Mouse (Mus musculus) stomach, embryonic 15.5 days (tissue): Measurements from ENCODE around the gene Man1a2. TPM values are rescaled to one million over a fixed set of nuclear protein-coding genes. Genes with fewer than 3 reads are reported as not detected.

Experiments
- ATAC-seq: fragments of 200-750 bp; cut with Nextera tagmentation; 2 replicates; pipeline ENCODE4 v1.8.0; 2017; ENCODE audit warnings: low read depth, moderate number of reproducible peaks, moderate TSS enrichment; ENCODE audit not compliant: insufficient read depth, low FRiP score
- H3K27ac ChIP-seq: fragments of 300-500 bp; sonication (generic); 2 replicates; pipeline ENCODE4 v1.5.1; 2015; ENCODE audit warnings: mild to moderate bottlenecking, inconsistent platforms
- H3K27me3 ChIP-seq: fragments of 300-500 bp; sonication (generic); replicated peaks from 2 replicates; pipeline ENCODE4 v1.6.1; 2015; ENCODE audit warnings: inconsistent platforms
- H3K36me3 ChIP-seq: fragments of 300-500 bp; sonication (generic); 2 replicates; pipeline ENCODE4 v1.6.1; 2015; ENCODE audit warnings: inconsistent platforms
- H3K4me1 ChIP-seq: fragments of 300-500 bp; sonication (generic); 2 replicates; pipeline ENCODE4 v1.6.1; 2015; ENCODE audit warnings: inconsistent platforms
- H3K4me2 ChIP-seq: fragments of 300-500 bp; sonication (generic); 2 replicates; pipeline ENCODE4 v1.6.1; 2015; ENCODE audit warnings: mild to moderate bottlenecking, inconsistent platforms
- H3K4me3 ChIP-seq: fragments of 300-500 bp; sonication (generic); replicated peaks from 2 replicates; pipeline ENCODE4 v1.5.1; 2015; ENCODE audit warnings: inconsistent platforms
- H3K9ac ChIP-seq: fragments of 300-500 bp; sonication (generic); 2 replicates; pipeline ENCODE4 v1.6.1; 2015; ENCODE audit warnings: inconsistent platforms
- H3K9me3 ChIP-seq: fragments of 300-500 bp; sonication (generic); 2 replicates; pipeline ENCODE4 v1.6.1; 2016; ENCODE audit warnings: inconsistent platforms
- WGBS: fragments of 180-500 bp; shearing (Covaris S2); methylation state at CpG from one replicate; pipeline ENCODE4 v1.1.7; 2015; 5-methylcytosine and 5-hydroxymethylcytosine counted together
- polyA plus RNA-seq: library from polyadenylated mRNA; unstranded; fragments of >200 nt; fragmentation: Nextera tagmentation; extraction: Ambion mirVana; gene quantifications from 2 replicates; pipeline ENCODE4 v1.2.1, GENCODE M21; 2015

Man1a2 gene
- polyA plus RNA-seq, 1 experiment from 2014 or later = 94.8 TPM

DNA sequence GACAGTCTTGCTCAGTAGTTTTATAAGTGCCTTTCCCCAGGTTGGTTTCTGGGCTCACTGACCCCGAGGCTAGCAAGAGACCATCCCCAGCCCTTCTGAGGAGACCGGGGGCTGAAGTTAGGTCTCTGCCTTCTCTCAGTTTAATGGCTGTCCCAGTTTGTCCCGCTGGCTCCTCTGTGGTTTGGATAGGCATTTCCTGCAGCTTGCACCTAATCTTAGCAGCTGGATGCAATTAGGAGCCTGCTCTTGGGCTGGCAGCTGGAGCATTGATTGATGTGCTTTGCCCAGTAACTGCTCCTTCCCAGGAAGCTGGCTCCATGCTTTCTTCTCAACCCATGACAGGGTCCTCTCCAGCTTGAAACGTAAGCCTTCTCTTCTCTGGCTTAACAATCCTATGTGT lies 26.2 kb upstream of the Man1a2 start:
- Histone ChIP-seq H3K9ac (no peak overlapping the region), H3K4me2 (no peak overlapping the region), H3K9me3 (no peaks in the 10 kb centered on the region), H3K4me3 (no peak overlapping the region), H3K27ac (no peak overlapping the region), H3K4me1 (peaks cover 3% of the 10 kb centered on the region; the same call in 1 of the 2 replicates), H3K36me3 (no peaks in the 10 kb centered on the region), H3K27me3 (no peaks in the 10 kb centered on the region)
- no peak for ATAC-seq
- 32% methylated on average over 4 of the region's 4 CpGs for WGBS

GRCm38 (mm10) chr3:100707117-100707516 lies 21.8 kb upstream of the Man1a2 start:
- WGBS = 48% methylated on average over 4 of the region's 4 CpGs
- Histone ChIP-seq H3K9me3 (no peaks in the 10 kb centered on the region), H3K4me2 (no peak overlapping the region), H3K27me3 (no peaks in the 10 kb centered on the region), H3K4me3 (no peak overlapping the region), H3K36me3 (no peaks in the 10 kb centered on the region), H3K9ac (no peak overlapping the region), H3K27ac (no peak overlapping the region), H3K4me1 (peaks cover 15% of the 10 kb centered on the region)
- no peak for ATAC-seq

- H3K4me2 ChIP-seq = no peak overlapping the region
- H3K9ac ChIP-seq = no peak overlapping the region
- no peaks in the 10 kb centered on the region for H3K36me3 ChIP-seq
- no peak overlapping the region for H3K4me3 ChIP-seq
- no peak overlapping the region for H3K27ac ChIP-seq
- H3K27me3 ChIP-seq = no peaks in the 10 kb centered on the region
- no peak for ATAC-seq
- peaks cover 15% of the 10 kb centered on the region for H3K4me1 ChIP-seq
- 65% methylated on average over 11 of the region's 11 CpGs for WGBS
- no peaks in the 10 kb centered on the region for H3K9me3 ChIP-seq
Observed at GRCm38 (mm10) chr3:100705128-100705667, 19.9 kb upstream of the Man1a2 start.

DNA sequence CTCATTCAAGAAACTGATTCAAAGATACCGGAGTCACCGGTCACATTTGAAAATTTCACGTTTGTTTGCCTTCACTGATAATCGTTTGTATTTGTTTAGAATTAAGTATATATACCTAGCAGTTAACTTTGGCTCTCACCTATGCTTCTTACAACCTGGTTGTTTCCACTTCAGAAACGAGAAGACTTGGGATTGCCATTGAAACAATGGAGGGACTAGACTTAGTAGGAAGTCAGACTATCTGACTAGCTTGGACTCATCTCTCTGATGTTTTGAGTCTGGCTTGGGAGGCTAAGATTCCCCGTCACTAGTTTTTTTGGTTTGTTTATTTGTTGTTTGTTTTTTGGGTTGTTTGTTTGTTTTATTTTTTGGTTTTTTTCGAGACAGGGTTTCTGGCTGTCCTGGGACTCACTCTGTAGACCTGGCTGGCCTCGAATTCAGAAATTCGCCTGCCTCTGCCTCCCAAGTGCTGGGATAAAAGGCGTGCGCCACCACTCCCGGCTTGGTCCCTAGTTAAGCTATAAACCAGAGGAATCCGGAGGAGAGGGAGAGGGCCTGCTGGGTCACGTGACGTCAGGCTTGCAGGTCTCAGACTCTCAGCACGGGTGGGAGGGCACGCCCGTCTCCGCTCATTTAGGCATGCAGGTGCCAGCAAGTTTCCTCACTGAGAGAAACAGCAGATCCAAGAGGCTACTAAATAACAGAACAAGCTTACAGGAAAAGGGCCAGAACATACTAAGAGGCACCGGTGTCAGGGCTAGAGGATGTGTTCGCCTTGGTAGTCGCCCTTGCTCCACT lies 18.7 kb upstream of the Man1a2 start:
- 0 out of 2 replicates have a peak, but pooled peaks have one; percentile 40 for ATAC-seq
- Histone ChIP-seq H3K36me3 (no peaks in the 10 kb centered on the region), H3K27ac (peak overlapping the region; percentile 5; the same call in 1 of the 2 replicates), H3K9ac (no peak overlapping the region), H3K4me3 (no peak overlapping the region), H3K9me3 (no peaks in the 10 kb centered on the region), H3K4me1 (peaks cover 15% of the 10 kb centered on the region), H3K4me2 (peak overlapping the region; percentile 21; the same call in 1 of the 2 replicates), H3K27me3 (no peaks in the 10 kb centered on the region)
- 60% methylated on average over 22 of the region's 22 CpGs for WGBS

GRCm38 (mm10) chr3:100702875-100703846 lies 17.9 kb upstream of the Man1a2 start:
- Histone ChIP-seq H3K27me3 (no peaks in the 10 kb centered on the region), H3K9ac (no peak overlapping the region), H3K36me3 (no peaks in the 10 kb centered on the region), H3K4me2 (peak overlapping the region; percentile 21), H3K9me3 (no peaks in the 10 kb centered on the region), H3K4me3 (no peak overlapping the region), H3K4me1 (peaks cover 15% of the 10 kb centered on the region), H3K27ac (peak overlapping the region; percentile 65)
- WGBS = 22% methylated on average over 15 of the region's 15 CpGs
- ATAC-seq = no peak

DNA sequence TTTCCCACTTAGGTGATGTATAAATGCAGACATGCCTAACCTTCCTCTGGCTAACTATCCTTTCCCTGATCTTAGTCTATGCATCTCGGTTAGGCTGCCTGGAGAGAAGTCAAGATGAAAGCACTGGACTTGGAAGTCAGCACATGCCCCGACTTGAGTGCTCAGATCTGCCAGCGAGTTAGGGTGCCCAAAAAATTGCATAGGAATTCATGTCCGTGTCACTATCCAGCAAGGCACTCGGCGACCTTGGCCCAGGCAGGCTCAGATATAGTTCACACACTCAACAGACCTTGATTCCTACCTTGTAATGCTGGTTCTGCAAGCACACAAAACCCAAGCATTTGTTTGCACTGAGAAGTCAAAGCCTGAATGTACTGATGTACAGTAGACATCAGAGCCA lies 3.4 kb upstream of the Man1a2 start:
- Histone ChIP-seq H3K9me3 (no peaks in the 10 kb centered on the region), H3K36me3 (no peaks in the 10 kb centered on the region), H3K9ac (no peak overlapping the region), H3K27ac (no peak overlapping the region), H3K4me2 (no peak overlapping the region), H3K27me3 (no peaks in the 10 kb centered on the region), H3K4me3 (no peak overlapping the region), H3K4me1 (no peaks in the 10 kb centered on the region)
- no peak for ATAC-seq
- WGBS = 71% methylated on average over 6 of the region's 6 CpGs

- WGBS = 87% methylated on average over 8 of the region's 8 CpGs
- H3K4me1 ChIP-seq = peaks cover 2% of the 10 kb centered on the region; the same call in 1 of the 2 replicates
- no peak for ATAC-seq
- H3K4me2 ChIP-seq = 0 out of 2 replicates have a peak overlapping the region, but pooled peaks have one; percentile 85
- no peaks in the 10 kb centered on the region for H3K36me3 ChIP-seq
- H3K27ac ChIP-seq = no peak overlapping the region
- no peaks in the 10 kb centered on the region for H3K9me3 ChIP-seq
- no peaks in the 10 kb centered on the region for H3K27me3 ChIP-seq
- H3K4me3 ChIP-seq = no peak overlapping the region
- no peak overlapping the region for H3K9ac ChIP-seq
Observed at GRCm38 (mm10) chr3:100686756-100687155, 1.5 kb upstream of the Man1a2 start.

DNA sequence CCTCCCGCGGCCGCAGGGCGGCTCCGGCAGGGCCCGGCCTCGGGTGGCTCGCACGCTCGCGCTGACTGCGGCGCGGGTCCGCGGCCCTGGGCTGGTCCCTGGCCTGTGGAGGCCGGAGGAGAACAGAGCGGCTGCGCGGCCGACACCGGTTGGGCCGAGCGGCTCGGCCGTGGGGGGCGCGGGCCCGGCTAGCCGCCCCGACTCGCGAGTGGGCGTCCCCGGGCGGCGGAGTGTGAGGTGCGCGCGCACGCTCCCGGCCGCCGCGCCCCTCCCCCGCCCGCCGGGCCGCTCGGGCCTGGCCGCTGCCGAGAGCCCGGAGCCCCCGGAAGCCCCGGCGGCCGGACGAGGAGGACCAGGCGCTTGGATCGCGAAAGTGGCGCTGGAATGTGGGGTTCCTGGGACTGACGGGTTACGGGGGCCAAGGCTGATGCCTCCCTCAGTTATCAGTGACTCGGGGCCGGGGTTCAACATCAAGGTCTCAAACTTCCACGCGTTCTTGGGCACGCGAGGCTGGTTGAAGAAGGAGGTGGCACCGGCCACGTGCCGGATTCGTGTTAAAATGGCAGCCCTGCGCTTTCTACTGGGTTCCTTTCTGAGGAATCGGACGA lies 564 bp upstream of the Man1a2 start:
- Histone ChIP-seq H3K4me2 (peak overlapping the region; percentile 85), H3K4me3 (peak overlapping the region; percentile 85), H3K27ac (peak overlapping the region; percentile 96), H3K9ac (peak overlapping the region; percentile 92), H3K36me3 (no peaks in the 10 kb centered on the region), H3K4me1 (peaks cover 4% of the 10 kb centered on the region; the same call in 1 of the 2 replicates), H3K27me3 (no peaks in the 10 kb centered on the region), H3K9me3 (no peaks in the 10 kb centered on the region)
- ATAC-seq = peak; percentile 84
- under 1% methylated on average over 47 of the region's 77 CpGs for WGBS

GRCm38 (mm10) chr3:100684234-100684975 lies 898 bp downstream of the Man1a2 start:
- peak overlapping the region; percentile 92; the same call in 1 of the 2 replicates for H3K9ac ChIP-seq
- no peaks in the 10 kb centered on the region for H3K9me3 ChIP-seq
- H3K36me3 ChIP-seq = no peaks in the 10 kb centered on the region
- peaks cover 8% of the 10 kb centered on the region; the same call in 1 of the 2 replicates for H3K4me1 ChIP-seq
- no peaks in the 10 kb centered on the region for H3K27me3 ChIP-seq
- H3K4me2 ChIP-seq = peak overlapping the region; percentile 85
- under 1% methylated on average over 25 of the region's 25 CpGs for WGBS
- no peak for ATAC-seq
- H3K27ac ChIP-seq = peak overlapping the region; percentile 36; the same call in 1 of the 2 replicates
- H3K4me3 ChIP-seq = peak overlapping the region; percentile 85

DNA sequence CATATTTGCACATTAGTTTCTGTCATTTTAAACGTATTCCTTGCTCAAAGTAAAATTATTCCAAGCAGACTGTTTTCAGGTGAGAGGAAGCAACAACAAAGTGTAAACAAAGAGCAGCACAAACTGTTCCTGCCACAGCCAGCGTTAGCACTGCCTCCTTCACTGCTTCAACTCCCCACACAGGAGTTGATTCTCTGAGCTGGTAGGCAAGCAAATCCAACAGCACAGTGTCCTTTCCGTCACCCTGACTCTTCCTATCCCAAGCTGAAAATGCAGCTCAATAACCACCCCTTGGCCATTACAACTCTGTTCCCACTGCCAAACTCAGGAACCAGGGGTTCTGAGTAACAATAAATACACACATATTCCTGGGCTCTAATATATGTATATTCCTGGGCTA lies 2.5 kb downstream of the Man1a2 start:
- H3K27me3 ChIP-seq = no peaks in the 10 kb centered on the region
- no peak overlapping the region for H3K9ac ChIP-seq
- H3K4me3 ChIP-seq = peak overlapping the region; percentile 33
- peak overlapping the region; percentile 56 for H3K4me2 ChIP-seq
- H3K36me3 ChIP-seq = no peaks in the 10 kb centered on the region
- 12% methylated on average over 3 of the region's 3 CpGs for WGBS
- H3K27ac ChIP-seq = no peak overlapping the region
- H3K9me3 ChIP-seq = no peaks in the 10 kb centered on the region
- H3K4me1 ChIP-seq = peaks cover 8% of the 10 kb centered on the region; the same call in 1 of the 2 replicates
- ATAC-seq = no peak
